Mouse (Mus musculus) lung, postnatal 4 days (tissue): ENCODE results near the gene Ptprg.

Experiments
- DNase-seq, 2 experiments: peaks; one replicate each; pipeline ENCODE4 v3.0.0; 2021

Ptprg gene

DNA sequence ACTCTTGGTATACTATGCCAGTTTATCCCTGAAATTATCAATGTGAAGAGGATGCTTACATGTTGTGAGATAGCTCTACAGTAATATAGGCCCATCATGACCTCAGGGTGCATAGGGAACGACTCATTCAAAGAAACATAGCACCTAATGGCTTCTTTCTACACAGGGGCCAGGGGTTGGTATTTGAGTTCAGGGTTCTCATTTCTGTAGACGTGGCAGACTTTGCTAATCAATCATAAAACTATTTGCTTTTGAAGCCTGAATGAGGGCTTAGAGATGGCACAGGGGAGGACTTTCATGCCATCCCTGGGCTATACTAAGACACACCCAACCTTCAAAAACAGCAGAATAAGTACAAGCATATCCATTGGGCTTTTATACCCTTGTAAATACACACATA is 16.4 kb downstream of the Ptprg start:
- DNase-seq, result no peak

DNA sequence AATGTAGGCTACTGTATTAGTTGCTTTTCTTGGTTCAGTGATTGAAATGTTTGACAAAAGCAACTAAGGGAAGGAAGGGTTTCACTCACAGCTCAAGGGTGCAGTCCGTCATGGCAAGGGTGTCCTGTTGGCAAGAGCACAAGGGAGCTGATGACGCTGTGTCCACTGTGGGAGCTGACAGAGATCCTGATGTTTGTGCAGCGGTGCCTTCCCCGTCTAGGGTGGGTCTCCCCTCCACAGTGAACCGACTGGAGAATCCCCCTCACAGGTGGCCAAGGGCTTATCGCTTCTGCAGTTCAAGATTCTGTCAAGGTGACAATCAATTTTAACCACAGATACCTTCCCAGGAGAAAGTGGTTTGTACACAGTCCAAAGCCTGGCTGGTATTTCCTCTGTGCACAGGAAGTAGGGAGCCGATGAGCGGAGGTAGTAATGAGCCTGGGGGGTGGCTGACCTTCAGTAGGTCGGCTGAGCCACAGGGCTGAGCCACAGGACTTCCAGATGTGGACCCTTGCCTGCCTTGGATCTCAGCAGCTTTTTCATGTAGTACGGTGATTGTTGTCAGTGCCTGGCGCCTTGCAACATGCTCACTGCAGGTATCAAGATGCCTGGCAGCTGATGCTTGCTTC is 18.5 kb downstream of the Ptprg start:
- no peak for DNase-seq

DNA sequence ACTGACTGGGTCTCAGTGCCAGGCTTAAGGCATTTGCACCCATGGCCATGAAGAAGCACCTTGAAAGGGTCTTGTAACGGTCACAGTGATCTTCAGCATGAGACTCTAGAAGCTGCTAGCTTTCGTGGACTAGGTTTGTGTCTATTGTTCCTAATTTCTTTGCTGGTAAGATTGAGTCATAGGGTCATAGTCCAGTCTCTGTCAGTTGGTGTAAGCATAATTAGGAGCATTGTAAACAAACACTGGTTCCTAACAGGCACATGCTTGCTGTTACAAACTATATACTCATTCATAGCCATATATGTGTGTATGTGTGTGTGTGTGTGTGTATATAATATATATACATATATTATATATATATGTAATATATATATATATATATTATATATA is 19.1 kb downstream of the Ptprg start:
- no peak for DNase-seq

DNA sequence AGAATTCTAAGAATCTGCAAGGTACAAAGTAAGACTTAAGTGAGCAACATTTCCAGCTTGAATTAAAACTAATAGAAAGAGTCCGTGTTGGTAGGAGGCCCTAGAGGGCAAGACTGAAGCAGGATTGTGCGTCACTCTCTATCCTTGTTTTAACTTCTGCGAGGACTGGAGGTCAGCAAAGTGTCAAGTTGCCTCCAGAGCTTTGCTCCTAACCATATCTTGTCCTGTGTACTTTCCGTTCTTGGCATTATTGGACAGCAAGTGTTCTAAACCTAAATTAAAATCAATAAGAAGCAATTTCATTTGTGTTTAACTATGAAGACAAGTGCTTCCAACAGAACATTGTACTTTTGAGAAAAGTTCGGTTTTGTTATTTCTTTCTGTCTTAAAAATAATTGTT is 20.4 kb downstream of the Ptprg start:
- no peak for DNase-seq

DNA sequence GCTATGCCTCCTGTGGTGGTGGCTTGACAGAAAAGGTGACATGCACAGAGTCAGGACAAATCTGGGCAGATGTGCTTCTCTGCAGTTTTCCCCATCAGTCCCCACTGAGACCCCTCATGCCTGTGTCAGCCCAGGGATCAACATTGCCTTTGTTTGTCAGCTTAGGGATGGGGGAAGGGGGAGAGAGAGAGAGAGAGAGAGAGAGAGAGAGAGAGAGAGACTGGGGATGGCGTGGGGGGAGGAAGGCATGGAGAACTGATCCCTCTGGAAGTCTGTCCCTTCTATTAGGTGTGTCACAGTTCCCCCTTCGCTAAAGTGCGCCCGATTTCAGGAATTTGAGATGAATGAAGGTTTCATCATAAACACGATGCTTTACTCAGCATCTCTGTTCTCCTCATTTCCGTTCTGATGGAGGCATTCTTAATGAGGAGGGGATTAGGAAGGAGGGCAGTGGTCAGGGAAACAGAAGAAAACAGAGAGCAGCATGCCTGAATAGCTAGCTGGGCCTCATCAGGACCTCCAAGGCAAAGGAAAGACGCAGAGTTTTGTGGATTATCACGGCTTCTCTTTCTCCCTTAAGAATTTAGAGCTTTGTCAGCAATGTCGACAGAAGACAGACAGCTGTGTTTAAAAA is 24.1 kb downstream of the Ptprg start:
- DNase-seq, result no peak

DNA sequence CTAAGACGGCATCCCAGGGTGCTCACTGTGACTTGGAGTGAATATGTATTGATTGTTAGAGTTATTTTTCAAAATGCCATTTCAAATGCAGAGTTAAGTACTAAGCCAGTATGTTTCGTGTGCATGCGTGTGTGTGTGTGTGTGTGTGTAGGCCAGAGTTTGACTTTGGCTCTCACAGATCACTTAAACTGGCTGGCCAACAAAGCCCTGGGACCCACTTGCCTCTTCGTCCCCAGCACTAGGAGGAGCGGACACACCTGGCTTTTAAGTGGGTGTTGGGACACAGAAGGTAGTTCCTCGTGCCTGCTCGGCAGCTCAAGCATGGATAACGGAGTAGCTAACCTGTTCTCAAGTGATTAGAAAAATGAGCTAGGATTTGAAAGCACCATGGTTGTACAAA is 24.6 kb downstream of the Ptprg start:
- no peak for DNase-seq

DNA sequence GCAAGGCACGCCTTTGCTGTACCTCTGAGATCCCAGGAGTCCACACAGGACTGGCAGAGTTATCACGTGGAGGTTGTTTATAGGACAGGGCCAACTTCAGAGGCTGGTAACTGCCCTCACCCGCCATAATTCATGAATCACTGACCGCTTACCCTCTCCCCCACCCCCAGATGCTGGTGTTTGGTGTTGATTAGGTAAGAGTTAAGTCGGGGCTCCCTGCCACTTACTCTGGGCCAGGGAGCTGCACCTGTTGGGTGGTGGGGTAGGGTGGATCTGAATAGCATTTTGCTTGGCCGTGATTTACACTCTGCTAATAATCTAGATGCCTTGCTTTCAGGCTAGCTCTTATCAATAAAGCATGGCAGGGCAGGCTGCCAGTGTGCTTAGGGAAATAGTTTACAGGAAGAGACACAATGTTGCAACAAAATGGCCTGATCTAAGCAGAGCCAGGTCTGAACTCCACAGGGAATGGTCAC is 25.2 kb downstream of the Ptprg start:
- peak in 1 of 2 experiments; percentile 15 for DNase-seq

DNA sequence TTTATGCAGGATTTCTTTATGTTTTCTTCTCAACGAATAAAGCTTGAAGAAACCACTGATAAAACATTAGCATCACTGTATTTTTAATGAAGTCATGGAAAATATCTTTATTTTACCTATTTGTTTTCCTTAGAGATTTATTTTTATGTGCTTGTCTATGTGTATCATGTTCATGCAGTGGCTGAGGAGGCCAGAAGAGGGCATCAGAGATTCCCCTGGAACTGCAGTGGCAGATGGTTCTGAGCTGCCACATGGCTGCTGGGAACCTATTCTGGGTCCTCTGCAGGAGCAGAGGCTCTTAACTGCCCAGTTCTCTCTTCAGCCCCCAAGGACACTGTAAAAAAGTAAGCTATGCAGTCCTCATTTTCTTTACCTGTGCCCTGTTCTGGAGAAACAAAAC is 26.6 kb downstream of the Ptprg start:
- no peak for DNase-seq

DNA sequence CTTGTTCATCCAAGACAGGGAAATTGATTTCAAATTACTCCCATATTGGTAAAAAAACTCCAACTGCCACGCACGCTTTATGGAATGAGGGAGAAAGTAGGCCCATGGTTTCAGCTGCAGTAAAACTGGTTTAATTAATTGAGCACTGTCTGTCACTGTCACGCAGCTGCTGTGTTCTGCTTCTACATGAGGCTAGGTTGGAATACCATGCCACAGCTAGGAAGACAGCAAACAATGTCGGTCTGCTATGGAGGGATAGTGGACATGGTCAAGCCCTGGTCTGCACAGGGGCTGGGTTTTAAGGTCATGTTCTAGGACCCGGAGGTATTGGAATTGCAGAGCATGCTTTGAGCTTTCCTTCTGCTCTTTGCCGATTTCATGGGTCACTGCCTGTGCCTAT is 30.9 kb downstream of the Ptprg start:
- no peak for DNase-seq

DNA sequence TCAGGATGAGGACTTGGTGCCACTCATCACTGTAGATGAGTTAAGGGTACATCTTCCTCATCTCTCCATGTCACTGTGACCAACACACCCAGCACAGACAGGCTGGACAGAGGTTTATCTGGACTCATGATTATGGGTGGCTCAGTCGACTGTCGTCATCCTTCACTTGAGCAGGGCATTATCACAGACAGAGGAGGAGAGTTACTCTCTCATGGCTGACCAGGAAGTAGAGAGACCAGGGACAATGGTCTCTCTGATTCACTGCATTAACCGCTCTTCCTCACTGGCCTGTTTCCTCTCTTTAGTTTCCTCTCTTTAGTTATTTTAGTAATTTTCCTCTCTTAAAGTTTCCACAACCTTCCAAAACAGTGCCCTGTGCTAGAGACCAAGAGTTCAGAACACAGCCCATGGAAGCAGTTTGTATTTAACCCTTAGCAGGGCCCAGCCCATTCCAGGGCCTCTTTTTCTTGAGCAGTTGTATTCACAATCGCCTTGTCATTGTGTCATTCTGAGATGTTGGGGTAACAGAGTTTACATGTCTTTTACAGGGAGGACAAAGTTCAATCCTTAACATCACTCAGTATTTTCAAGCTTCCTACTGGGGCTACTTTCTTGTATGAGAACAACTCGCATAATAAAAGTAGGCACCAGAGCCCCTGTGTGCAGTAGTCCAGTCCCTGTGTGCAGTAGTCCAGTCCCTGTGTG is 31.7 kb downstream of the Ptprg start:
- DNase-seq, result no peak

DNA sequence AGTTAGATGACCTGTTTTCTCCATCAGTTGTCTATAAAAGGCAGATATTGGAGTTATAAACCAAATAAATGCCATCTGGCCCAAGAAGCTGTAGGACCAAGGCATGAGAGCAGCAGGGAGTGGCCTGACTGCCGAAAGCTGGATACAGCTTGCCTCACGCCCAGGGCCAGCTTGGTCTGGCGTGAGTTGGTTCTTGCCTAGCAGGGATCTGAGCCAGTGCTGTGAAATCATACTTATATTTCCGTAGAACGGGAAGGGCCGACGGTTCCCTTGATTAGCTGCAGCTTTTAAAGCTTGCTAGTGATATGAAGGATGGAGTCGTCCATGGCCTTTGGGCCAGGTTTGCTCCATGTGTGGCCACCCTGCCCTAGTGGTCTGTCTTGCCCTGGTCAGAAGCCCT is 37.1 kb downstream of the Ptprg start:
- DNase-seq, result no peak

DNA sequence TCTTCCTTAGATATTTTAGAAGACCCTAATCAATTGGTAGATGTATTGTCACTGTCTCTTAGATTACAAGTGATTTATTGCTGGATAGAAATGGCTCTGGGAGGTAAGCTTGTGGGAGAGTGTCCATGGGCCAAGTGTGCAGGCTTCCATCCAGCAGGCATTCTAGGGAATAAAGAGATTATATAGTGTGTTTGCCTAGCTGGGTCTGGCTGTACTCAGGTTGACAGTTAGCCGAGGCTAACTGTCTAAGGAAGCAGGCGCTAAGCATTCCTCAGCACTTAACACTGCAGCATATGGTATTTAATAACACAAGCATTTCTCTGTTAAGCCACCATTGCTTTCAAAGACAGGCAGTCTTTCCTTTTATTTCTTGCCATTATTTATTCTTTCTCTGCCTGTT is 39.3 kb downstream of the Ptprg start:
- no peak for DNase-seq

DNA sequence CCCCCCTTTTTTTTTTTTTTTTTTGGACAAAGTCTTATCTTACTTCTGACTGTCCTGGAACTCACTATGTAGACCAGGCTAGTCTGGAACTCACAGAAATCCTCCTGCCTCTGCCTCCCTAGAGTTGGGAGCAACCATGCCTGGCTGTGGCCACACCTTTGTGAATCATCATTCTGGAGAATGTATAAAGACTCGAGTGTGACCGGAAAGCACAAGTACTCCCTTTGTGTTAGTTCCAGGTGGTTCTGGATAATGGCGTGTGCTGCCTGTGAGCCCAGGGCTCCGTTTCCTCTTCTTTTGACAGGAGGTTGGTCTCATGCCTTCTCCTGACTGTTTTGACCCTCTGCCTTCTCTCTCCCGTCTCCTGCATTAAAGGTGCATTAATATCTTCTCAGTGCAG is 41.0 kb downstream of the Ptprg start:
- DNase-seq, result no peak

DNA sequence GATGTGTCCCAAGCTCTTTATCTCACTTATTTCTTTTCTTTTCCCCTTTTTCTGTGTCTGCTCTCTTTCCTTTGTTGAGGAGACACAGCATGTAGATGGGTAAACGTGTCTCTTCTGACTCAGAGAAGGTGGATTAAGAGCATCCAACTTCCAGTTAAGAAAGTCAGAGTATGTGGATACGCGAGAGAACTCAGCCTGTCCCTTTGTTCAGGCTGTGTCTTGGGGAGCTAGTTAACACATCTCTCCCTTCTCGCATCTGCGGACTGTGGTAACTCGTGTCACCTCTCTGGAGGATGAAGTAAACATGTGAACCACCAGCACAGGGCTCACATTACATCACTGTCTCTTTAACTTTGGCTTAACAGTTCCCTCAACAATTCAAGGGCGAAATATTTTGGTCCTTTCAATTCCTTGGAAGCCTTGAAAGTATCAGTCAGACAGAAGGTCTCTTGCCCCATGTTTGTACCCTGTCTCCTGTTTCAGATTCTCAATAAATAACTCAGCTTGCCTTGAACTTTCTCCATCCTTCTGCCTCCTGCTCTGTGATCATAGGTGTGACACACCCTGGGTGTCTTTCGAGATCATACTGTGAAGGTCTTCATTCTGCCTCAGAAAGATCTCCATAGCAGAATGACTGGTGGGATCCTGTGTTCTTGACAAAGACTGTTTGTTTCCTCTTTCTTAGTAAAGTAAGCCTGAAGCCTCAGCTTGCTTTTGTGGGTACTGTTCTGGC is 51.0 kb downstream of the Ptprg start:
- no peak for DNase-seq

DNA sequence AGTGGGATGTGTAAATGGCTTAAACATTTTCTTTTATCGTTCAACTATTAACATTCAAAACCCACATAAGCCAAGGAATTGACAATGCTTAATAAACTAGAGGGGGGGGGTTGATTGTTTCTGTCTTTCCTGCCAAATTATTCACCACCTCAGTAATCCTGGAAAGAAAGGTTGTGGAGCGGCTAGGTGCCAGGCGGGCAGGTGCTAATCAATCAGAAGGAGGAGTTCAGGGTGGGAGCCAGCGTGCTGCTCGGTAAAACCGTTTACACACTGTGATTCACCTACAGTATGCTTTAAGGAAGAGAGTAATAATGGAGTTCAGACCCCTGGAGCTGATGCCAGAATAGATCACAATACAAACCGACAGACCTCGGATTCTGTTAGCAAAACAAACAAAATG is 55.0 kb downstream of the Ptprg start:
- no peak for DNase-seq

DNA sequence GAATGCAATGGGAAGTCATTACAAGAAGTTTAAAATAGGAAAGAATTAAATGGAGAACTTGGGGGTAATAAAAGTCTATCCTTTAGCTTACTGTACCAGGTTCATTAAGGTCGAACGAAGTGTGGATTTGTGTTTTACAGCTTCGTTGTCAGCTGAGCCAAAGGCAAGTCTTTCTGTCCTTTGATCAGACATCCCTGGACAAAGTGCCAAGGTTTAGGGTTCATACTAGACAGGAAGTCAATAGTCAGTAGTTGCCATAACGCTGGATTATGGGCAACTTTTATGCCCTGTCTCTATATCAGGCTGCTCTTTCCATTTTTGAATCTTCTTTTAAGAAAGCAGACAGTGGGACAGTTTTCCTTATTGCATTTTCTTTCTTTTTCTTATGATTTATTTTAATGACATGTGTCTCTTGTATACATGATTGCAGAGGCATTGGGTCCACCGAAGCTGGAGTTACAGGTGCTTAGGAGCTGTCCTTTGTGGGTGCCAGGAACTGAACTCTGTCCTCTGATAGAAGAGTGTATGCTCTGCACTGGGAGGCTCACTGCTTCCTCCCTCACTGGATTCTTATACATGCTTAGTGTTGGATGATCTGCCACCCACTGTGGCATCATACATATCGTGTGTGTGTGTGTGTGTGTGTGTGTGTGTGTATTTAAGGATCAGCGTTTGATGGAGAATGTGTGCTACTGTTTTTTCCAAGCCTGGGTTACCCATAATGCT is 56.7 kb downstream of the Ptprg start:
- no peak for DNase-seq

DNA sequence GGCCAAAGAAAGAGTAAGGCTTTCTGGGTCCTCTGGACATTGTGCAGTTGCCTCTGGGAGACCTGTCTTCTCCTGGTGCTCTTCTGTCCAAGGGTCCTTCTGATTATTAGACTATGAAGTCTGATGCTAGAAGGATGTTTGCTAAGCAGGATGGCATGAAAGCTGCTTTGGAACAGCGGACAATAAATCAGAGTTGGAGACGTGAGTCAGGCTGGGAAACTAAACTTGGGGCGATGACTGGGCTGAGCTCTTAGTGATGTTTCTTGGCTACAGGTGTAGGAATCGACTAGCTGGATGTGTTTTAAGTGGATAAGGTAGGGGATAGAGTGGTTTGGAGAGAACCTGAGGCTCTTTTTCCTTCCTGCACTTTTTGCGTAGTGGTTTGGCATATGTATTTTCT is 59.1 kb downstream of the Ptprg start:
- DNase-seq, result no peak

DNA sequence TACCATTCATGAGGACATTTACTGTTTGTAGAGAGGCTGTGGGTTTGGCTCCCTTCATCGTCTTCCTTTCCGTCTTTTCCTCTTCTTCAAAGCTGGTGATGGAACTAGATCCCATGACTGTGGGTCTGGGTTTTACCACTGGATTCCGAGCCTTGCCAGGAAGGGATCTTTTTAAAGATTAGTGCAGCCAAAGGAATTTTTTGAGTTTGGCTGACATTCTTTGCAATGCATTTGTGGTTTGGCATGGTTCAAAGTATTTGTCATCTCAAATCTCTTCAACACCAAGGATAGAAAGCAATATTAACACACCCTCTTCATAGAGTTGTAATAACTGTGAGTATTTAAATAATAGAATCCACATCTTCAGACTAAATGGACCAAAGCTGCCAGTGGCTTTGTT is 59.8 kb downstream of the Ptprg start:
- DNase-seq, result no peak

DNA sequence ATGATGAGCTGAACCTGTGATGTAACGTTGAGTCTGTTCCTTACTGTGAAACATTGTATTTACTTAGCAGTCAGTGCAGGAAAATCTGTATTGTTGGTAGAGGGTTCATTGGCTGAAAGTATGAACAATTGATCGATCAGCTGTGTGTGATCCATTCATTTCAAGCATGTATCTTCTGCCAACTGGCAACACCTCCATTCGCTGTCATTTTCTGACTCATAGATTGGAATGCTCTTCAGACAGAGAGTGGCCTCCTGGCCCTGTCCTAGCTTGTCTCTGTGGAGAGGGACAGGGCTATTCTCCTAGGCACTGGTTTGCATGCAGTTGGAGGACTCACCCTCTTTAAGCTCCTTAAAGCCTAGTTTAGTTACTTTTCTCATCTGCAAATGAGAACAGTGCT is 62.4 kb downstream of the Ptprg start:
- no peak for DNase-seq

DNA sequence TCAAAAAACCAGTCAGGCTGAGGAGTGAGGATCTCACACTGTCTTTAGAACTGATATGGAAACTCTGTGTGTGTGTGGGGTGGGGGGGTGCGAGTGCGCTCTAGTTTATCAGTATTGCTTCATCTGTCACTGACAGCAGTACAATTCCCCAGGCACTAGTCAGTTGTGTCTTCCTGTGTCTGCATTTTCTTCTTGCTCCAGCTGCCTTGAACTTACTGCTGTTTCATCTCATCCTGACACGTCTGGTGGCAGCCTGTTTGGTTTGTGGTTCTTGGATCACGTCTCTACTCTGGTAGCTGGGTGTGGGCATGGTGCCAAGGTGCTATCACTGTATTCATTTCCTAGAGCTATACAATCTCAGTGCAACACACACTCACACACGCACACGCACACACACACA is 64.0 kb downstream of the Ptprg start:
- DNase-seq, result peak; percentile 60 to 81

DNA sequence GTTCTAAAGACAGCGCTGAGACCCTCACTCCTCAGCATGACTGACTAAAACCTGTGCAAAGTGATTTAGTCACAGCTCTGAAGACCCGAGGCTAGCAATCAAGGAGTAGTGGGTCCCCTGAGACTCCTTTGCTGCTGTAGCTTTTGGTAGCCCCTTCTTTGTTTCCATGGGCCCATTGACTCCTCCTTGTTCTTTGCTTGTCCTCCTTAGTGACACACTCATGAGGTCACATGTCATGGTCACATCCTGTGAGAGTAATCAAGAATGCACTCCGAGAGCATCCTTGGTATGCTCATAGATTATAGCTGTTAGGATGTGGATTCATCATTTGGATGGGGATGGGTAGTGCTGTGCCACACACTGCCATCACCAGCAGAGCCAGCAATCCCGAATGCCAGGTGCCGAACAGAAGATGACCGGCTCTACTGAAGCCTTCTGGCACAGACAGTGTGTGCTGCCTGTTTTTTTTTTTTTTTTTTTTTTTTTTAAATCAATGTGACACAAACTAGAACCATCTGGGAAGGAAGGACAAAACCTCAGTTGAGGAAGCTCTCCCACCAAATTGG is 64.9 kb downstream of the Ptprg start:
- DNase-seq, result no peak

DNA sequence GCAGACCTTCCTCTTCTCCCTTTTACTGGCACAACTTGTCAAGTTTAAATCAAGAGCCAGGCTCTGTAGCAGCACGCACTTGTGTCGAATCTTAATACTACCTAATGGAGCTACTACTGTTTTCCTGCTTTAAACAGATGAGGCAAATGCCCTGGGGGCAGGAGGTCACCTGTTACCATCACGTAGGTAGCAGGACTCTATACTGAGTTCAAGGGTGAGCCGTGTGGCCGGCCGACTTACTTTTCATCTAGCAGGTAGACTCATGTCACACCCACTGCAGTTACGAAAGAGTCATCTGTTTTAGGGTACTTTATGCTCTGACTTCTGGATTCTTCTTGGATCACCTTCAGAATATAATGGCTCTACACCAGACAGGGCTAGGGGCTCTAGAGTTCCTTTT is 66.3 kb downstream of the Ptprg start:
- DNase-seq, result no peak

DNA sequence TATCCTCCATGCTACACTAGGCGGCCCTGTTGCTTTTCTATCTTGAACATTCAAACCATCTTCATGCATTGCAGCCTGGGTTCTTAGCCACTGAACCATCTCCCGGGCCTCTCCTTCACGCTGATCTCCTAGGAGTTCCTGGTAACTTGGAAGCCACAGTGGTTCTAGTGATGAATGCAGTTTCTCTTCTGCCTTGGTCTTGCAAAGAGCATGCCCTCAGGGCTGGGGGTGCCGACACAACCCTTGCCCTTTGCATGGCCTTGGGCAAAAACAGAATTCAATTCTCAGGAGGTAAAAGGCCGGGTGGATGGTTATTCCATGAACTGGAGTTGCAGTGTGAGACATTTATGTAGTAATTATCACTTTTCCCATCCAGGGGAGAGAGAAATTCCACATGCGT is 67.0 kb downstream of the Ptprg start:
- DNase-seq, result no peak
